Mouse (Mus musculus): ENCODE results near the gene 1700029J07Rik. TPM values are rescaled to one million over a fixed set of nuclear protein-coding genes. Genes with fewer than 3 reads are reported as not detected.

1700029J07Rik gene
- 3.4 and 4.9 TPM in 2 replicates for polyA plus RNA-seq (2016; fragmentation: Nextera tagmentation; extraction: Ambion mirVana)

DNA sequence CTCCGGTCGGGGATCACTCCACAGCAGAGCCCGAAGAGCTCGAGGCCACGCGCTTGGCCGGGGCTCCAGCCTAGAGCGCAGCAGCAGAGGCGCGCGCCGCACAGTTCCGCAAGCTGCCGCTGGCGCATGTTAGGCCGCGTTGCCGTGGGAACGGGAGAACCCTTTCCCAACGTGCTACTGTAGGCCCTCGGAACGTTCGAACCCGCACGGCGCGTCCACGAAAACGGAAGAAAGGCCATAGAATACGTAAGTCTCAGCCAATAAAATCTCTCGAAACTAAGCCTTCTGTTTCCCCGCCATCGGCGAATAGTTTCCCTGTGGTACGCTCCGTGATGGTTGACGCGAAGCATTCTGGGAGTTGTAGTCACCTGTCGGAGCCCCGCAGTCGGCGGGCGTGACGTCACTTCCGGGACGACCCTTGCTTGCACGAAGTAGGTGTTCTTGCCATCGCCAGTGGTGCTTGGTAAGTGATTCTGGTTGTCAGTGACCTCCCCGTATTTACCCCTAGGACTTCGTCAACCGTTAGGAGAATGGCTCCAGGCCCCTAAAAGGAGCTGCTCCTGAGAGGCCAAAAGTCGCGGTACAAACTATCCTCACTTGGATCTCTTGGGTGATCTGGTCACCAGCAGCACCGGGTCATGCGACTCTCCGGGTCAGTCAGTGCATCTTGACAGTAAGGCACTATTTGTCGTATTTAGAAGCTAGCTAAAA, at the start of gene 1700029J07Rik, which contains the start of gene Ufsp2:
1700029J07Rik (minus strand) TSS at position 127 of the 711 bp plus-strand sequence.
Ufsp2 (plus strand) TSS at position 403 of the 711 bp plus-strand sequence.
- peak within 1 kb of the TSS; percentile 60 for H3K4me3 ChIP-seq (replicated peaks)
- H3K36me3 ChIP-seq: peaks cover 17% of the 10 kb centered on the region
- peak; percentile 99 for ATAC-seq (ENCODE audit: insufficient number of reproducible peaks, insufficient read depth, low FRiP score, low TSS enrichment, low read depth)
- H3K4me2 ChIP-seq: peak within 1 kb of the TSS; percentile 64
- no peaks in the 10 kb centered on the region for H3K27me3 ChIP-seq
- H3K27ac ChIP-seq: peak within 1 kb of the TSS; percentile 88
- peaks cover 13% of the 10 kb centered on the region; the same call in 1 of the 2 replicates for H3K4me1 ChIP-seq (replicated peaks)
- H3K9me3 ChIP-seq: peaks cover 8% of the 10 kb centered on the region
- 2% methylated on average over 57 of the region's 57 CpGs for WGBS
- H3K9ac ChIP-seq (replicated peaks): peak within 1 kb of the TSS; percentile 64

DNA sequence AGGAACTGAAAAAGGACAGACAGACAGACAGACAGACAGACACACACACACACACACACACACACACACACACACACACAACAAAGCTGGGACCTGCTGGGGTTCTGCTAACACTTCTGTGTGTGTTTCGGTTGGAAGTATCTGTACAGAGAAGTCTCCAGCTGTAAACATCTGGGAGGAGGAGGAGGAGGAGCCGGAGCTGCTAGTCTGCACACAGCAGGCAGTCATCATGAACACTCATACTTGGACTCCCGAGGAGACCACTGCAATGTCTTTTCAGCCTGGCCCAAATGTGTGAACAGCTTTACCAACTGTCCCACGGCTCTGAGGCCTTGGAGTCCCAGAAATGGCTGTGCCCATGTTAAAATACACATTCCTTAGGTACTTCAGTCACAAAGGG, 49.3 kb upstream of the 1700029J07Rik start:
- Histone ChIP-seq H3K27ac (no peak overlapping the region), H3K4me1 (replicated peaks) (0 out of 2 replicates have a peak, but pooled peaks cover 3% of the 10 kb centered on the region), H3K36me3 (no peaks in the 10 kb centered on the region), H3K9me3 (no peaks in the 10 kb centered on the region), H3K27me3 (no peaks in the 10 kb centered on the region), H3K4me3 (replicated peaks) (no peak overlapping the region), H3K4me2 (no peak overlapping the region), H3K9ac (replicated peaks) (no peak overlapping the region)
- ATAC-seq (ENCODE audit: insufficient number of reproducible peaks, insufficient read depth, low FRiP score, low TSS enrichment, low read depth): no peak
- WGBS: 46% methylated on average over 4 of the region's 4 CpGs

DNA sequence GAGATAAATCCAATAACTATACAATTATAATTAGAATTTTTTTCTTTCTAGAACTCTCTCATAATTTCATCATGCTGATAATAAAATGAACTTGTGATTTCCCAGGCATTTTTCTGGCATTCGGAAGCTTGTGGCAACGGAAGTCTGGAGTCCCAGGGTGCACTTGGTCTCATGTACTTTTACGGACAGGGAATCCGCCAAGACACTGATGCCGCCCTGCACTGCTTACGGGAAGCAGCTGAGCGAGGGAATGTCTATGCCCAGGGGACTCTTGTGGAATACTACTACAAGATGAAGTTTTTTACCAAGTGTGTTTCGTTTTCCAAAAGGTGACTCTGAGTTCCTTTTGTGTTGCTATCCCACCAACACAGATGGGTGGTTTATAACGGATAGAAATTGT, 47.7 kb upstream of the 1700029J07Rik start:
- H3K36me3 ChIP-seq: no peaks in the 10 kb centered on the region
- H3K4me2 ChIP-seq: no peak overlapping the region
- 0 out of 2 replicates have a peak, but pooled peaks cover 3% of the 10 kb centered on the region for H3K4me1 ChIP-seq (replicated peaks)
- no peak overlapping the region for H3K4me3 ChIP-seq (replicated peaks)
- no peaks in the 10 kb centered on the region for H3K9me3 ChIP-seq
- no peak overlapping the region for H3K27ac ChIP-seq
- WGBS: 90% methylated on average over 9 of the region's 9 CpGs
- no peak for ATAC-seq (ENCODE audit: insufficient number of reproducible peaks, insufficient read depth, low FRiP score, low TSS enrichment, low read depth)
- no peaks in the 10 kb centered on the region for H3K27me3 ChIP-seq
- no peak overlapping the region for H3K9ac ChIP-seq (replicated peaks)

DNA sequence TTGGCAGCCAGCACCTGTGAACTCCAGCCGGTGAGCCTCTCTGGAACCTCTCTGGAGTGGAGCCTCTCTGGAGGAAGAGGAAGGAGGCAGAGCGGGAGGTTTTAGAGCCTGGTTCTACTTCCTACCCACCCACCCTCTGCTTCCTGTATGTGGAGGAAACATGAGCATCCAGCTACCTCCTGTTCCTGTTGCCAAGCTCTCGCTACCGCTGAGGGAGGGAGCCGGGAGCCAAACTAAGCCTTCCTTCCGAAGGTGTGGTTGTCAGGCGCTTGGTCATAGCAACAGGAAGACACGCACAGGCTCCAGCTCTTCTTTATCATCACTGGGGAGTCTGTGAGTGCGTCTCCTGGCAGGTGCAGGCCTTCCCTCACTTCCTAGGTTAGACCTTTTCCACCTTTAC, 47.2 kb upstream of the 1700029J07Rik start:
- H3K27me3 ChIP-seq: no peaks in the 10 kb centered on the region
- H3K4me1 ChIP-seq (replicated peaks): 0 out of 2 replicates have a peak, but pooled peaks cover 3% of the 10 kb centered on the region
- H3K9me3 ChIP-seq: no peaks in the 10 kb centered on the region
- ATAC-seq (ENCODE audit: insufficient number of reproducible peaks, insufficient read depth, low FRiP score, low TSS enrichment, low read depth): no peak
- H3K36me3 ChIP-seq: no peaks in the 10 kb centered on the region
- WGBS: 89% methylated on average over 9 of the region's 9 CpGs
- no peak overlapping the region for H3K27ac ChIP-seq
- H3K9ac ChIP-seq (replicated peaks): no peak overlapping the region
- H3K4me3 ChIP-seq (replicated peaks): no peak overlapping the region
- no peak overlapping the region for H3K4me2 ChIP-seq

DNA sequence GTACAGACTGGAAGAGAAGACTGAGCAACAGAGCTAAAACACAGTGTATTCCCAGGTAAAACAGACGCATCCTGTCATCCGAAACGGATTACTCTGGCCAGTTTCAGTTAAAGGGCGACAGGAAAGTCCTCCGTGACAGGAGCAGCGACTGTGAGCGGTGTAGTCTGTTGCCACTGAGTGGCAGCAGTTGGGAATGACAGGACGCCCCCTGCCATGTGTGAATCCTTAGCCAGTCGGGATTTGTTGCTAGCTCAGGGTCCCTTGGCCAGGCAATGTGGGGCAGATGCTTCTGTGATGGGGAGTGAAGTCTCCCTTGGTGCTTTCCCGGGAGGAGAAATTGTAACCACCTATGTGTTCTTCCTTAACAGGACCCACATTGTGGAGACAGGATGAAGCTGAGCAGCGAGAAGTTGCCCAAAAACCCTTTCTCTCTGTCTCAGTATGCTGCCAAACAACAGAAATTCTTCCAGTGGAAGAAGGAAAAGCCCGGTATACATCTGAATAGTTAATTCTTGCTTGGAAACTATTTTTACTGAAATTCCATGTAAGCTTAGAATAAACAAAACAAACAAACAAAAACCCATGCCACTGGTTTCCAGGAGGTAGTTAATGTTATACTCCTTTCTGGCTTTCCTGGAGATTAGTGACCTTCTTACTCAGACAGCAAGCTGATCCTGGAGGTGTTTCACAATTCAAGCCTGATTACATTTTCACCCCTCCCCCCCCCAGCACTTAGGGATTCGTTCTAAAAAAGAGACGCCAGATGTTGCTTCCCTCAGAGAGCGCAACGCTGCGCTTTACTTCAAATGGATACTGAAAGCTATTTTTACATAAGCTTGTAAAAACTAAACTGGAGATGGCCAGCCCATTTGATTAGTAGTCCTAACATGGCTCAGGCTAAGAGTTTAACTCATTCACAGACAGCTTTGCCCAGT, 36.0 kb upstream of the 1700029J07Rik start:
- no peak overlapping the region for H3K9ac ChIP-seq (replicated peaks)
- peak overlapping the region; percentile 52 for H3K4me2 ChIP-seq
- H3K36me3 ChIP-seq: no peaks in the 10 kb centered on the region
- H3K9me3 ChIP-seq: no peaks in the 10 kb centered on the region
- 0 out of 2 replicates have a peak overlapping the region, but pooled peaks have one; percentile 45 for H3K27ac ChIP-seq
- no peaks in the 10 kb centered on the region for H3K27me3 ChIP-seq
- peak overlapping the region; percentile 11 for H3K4me3 ChIP-seq (replicated peaks)
- ATAC-seq (ENCODE audit: insufficient number of reproducible peaks, insufficient read depth, low FRiP score, low TSS enrichment, low read depth): no peak
- WGBS: 9% methylated on average over 17 of the region's 17 CpGs
- H3K4me1 ChIP-seq (replicated peaks): peaks cover 15% of the 10 kb centered on the region

DNA sequence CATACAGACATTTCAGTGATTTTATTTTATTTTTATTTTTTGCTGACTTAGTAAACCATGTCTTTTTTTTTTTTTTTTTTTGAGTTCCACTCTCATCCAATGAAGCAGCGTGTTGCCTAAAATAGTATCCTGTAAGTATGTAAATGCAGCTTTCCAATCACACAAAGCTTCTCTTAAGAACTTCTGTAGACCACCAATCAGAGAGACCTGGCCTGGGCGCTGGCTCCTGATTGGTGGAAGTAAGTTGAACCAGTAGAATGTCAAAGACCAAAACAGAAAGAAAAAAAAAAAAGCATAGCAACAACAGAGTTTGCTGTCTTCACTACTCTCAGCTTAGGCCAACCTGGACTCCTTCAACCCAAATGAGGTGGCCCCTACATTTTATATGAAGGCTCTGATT, 35.3 kb upstream of the 1700029J07Rik start:
- no peak for ATAC-seq (ENCODE audit: insufficient number of reproducible peaks, insufficient read depth, low FRiP score, low TSS enrichment, low read depth)
- Histone ChIP-seq H3K9me3 (no peaks in the 10 kb centered on the region), H3K4me1 (replicated peaks) (peaks cover 15% of the 10 kb centered on the region), H3K27ac (0 out of 2 replicates have a peak overlapping the region, but pooled peaks have one; percentile 45), H3K4me3 (replicated peaks) (peak overlapping the region; percentile 11), H3K4me2 (peak overlapping the region; percentile 52), H3K27me3 (no peaks in the 10 kb centered on the region), H3K9ac (replicated peaks) (no peak overlapping the region), H3K36me3 (no peaks in the 10 kb centered on the region)
- 59% methylated on average over 2 of the region's 2 CpGs for WGBS

DNA sequence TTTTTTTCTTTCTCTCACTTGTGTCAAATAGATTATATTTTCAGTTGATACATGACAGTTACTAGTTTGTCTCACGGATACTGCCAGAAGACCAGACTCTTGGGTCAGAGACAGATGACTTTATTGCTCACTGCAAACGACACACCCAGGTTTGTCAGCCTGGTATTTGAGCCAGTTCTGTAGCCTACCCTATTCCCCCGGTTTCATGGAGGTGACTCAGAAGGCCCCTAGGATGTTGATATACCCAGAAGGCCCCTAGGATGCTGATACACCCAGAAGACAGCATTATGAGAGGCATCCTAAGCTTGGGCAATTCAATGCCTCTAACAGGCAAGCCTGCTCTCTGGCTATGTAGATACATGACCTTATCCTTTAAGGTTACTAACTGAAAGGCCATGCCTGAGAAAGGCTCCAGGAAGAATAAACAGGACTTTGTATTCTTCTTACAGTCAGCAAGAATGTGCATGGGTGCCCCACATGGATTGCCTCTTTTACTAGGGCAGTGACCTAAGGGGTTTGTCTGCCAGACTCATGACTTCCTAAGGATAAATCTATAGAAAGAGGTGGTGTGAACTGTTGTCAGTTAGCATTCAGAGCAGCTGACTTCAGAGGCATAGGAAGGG, 32.1 kb upstream of the 1700029J07Rik start:
- ATAC-seq (ENCODE audit: insufficient number of reproducible peaks, insufficient read depth, low FRiP score, low TSS enrichment, low read depth): no peak
- no peak overlapping the region for H3K4me2 ChIP-seq
- 49% methylated on average over 3 of the region's 3 CpGs for WGBS

DNA sequence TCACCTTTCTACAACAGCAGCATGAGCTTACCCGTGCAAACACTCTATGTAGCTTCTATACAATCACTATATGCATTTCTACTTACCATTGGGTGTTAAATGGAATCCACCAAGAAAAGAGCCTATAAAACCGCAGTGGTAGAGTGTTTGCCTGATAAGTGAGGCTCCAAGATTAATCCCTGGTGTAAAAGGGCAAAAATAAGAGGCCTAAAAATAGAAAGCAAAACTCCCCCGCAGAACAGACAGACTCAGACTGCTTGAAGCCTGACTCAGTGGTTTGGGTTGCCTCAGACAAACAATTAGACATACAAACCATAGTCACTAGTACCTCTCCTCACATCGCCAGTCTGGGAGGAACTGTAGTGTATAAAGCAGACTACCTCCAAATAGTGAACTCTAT, 30.5 kb upstream of the 1700029J07Rik start, which contains the start of gene Ankrd37:
Ankrd37 (minus strand) TSS at position 112 of the 400 bp plus-strand sequence.
- no peak within 1 kb of the TSS for H3K4me3 ChIP-seq (replicated peaks)
- H3K36me3 ChIP-seq: no peaks in the 10 kb centered on the region
- no peak within 1 kb of the TSS for H3K27ac ChIP-seq
- ATAC-seq (ENCODE audit: insufficient number of reproducible peaks, insufficient read depth, low FRiP score, low TSS enrichment, low read depth): no peak
- H3K27me3 ChIP-seq: no peaks in the 10 kb centered on the region
- WGBS: 71% methylated on average over 4 of the region's 4 CpGs
- H3K9me3 ChIP-seq: no peaks in the 10 kb centered on the region
- no peak within 1 kb of the TSS for H3K9ac ChIP-seq (replicated peaks)
- peaks cover 2% of the 10 kb centered on the region for H3K4me1 ChIP-seq (replicated peaks)
- no peak within 1 kb of the TSS for H3K4me2 ChIP-seq

More for the DNA sequence above, 32.1 kb upstream of the 1700029J07Rik start:
- H3K27me3 ChIP-seq: no peaks in the 10 kb centered on the region
- H3K9me3 ChIP-seq: no peaks in the 10 kb centered on the region
- no peak overlapping the region for H3K4me3 ChIP-seq (replicated peaks)
- H3K4me1 ChIP-seq (replicated peaks): peaks cover 15% of the 10 kb centered on the region
- H3K36me3 ChIP-seq: no peaks in the 10 kb centered on the region
- no peak overlapping the region for H3K9ac ChIP-seq (replicated peaks)
- H3K27ac ChIP-seq: no peak overlapping the region

DNA sequence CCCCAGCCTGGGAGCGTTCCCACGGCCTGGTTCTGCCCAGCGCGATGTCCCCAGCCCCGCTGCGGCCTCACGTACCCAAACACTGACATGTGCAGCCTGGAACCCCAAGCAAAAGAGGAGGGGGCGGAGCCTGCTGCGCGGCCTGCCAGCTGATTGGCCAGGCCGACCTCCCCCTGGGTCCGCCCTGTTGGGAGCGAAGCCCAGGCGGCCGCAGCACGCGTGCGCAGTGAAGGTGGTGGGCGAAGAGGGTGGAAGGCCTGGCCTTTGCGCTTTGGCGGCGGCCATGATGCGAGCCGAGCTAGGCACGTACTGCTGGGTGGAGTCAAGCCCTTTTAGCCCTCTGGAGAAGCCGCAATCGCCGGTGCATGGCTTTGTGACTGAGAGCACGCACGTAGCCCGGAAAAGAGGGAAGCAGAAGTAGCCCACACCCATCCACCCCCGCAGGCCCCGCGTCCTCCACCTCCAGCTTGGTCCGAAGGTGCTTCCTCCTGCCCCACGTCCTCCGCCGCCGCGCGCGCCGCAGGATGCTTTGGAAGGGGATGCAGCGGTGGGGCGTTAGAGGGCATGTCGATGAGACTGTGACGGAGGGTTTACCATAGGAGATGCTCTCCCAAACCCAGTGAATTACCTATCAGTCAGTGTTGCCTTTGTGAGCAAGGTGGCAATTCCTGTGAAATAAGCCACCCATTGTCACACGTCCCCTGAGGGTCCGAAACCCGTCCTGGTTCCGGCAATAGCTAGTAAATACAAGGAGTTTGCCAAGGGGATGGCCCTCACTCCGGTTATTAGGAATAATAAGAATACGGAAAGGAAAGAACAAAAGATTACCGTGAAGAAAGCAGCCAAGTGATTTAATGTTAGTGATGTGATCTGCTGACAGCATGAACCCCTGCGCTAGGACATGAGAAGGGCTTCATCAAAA, 25.0 kb upstream of the 1700029J07Rik start:
- 6% methylated on average over 55 of the region's 55 CpGs for WGBS
- Histone ChIP-seq H3K27me3 (no peaks in the 10 kb centered on the region), H3K9ac (replicated peaks) (peak overlapping the region; percentile 76), H3K4me2 (peak overlapping the region; percentile 84), H3K27ac (peak overlapping the region; percentile 97), H3K4me1 (replicated peaks) (peaks cover 5% of the 10 kb centered on the region), H3K4me3 (replicated peaks) (peak overlapping the region; percentile 53), H3K9me3 (no peaks in the 10 kb centered on the region), H3K36me3 (peaks cover 23% of the 10 kb centered on the region)
- ATAC-seq (ENCODE audit: insufficient number of reproducible peaks, insufficient read depth, low FRiP score, low TSS enrichment, low read depth): peak; percentile 99
